Mouse (Mus musculus): ENCODE data around the gene Lypd6b. TPM values are rescaled to one million over a fixed set of nuclear protein-coding genes. Genes with fewer than 3 reads are reported as not detected.
A peak's percentile ranks its signal among the peaks of the same experiment; 100 is the strongest.

Gene Lypd6b
- under 1 TPM in 1 of 2 experiments, not detected in 1; 0.86 TPM for total RNA-seq (2021)
- long read RNA-seq, experiment 1, partial matches to known transcripts: 0 of 1 reads
- long read RNA-seq, experiment 1, other reads (novel, unspliced or antisense): 1 of 1 reads
- long read RNA-seq, experiment 2: 0 reads

DNA sequence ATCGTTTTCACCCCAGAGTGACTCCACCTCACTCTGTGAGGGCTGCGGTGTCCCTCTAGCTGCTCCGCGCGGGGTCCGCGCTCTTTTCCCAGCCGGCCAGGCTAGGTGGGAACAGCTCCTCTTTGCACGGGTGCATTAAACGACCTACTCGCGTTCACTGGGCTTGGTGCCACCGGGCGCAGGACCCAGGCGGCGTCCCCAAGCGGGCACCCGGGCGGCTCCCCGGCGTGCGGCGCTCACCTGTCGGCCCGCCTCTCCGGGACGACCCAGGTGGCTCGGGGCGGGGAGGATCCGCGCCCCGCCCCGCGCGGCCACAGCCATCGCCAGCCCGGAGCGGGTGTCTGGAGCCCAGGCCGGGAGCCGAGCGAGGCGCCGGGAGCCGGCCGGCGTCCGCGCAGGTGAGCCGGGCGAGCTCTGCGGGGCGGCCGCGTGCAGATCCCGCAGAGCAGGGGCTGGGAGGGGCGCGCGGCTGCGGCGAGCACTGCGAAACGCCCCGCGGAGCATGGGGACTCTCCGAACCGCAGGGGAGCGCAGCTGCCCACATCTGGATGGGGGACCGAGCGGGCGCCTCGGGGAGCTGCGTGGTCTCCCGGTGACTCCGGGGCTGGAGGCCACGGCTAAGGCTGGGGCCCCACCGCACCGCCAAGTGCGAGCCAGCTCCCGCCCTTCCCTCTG lies at the start of gene Lypd6b:
Gene Lypd6b (plus strand): TSS at position 313 of the 675 bp plus-strand sequence.
- DNase-seq: peak; percentile 21

DNA sequence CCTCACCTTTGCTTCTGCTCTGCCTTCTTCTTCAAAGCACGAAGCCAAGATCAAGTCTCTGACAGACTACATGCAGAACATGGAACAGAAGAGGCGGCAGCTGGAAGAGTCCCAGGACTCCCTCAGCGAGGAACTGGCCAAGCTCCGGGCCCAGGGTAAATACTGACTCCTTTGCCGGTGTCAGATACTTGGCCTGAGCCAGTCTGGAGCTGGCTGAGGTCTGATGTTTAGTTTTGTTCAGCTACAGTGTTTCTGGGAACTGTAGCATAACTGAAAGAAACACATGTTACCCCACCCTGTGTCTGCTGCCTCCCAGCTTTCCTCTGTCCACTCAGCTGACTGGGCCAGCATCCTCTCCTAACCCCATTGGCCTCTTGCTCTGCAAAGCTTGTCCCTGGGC lies 48.4 kb upstream of the Lypd6b start:
- no peak for DNase-seq

- no peak for DNase-seq
Measured at GRCm38 (mm10) chr2:49741026-49741425, 46.5 kb upstream of the Lypd6b start.

DNA sequence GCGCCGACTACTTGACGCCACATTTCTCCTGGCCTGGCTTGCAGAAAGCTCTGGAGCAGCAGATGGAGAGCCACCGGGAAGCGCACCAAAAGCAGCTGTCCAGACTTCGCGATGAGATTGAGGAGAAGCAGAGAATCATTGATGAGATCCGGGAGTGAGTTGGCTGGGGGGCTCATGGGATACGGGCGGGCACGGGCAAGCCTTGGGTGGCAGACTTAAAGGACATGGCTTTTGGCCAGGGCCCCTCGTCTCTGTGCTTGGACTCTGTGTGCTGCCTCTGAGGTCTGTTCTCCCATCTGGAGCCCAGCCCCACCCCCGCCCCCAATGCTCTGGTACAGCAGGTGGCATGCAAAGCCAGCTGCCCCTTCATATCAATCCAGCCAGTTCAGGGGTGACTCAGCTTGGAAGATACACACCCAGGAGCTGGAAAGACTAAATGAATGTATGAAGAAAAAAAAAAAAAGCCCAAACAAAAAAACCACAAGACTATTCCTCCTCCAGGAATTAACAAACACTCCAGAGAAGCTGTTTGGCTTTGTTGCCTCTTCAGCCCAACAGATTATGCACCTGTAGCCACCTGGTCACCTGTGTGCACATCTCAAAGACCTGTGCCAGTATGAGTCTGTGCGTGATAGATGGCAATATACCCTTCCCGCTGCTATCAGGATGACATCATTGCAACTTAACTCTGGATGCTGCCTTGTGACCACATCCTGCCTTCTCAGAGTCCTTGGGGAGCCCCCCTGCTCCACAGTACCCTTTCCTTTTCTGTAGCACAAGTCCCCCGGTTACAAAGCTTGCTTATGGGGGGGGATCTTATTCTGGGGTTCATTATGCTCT lies 45.4 kb upstream of the Lypd6b start:
- no peak for DNase-seq

DNA sequence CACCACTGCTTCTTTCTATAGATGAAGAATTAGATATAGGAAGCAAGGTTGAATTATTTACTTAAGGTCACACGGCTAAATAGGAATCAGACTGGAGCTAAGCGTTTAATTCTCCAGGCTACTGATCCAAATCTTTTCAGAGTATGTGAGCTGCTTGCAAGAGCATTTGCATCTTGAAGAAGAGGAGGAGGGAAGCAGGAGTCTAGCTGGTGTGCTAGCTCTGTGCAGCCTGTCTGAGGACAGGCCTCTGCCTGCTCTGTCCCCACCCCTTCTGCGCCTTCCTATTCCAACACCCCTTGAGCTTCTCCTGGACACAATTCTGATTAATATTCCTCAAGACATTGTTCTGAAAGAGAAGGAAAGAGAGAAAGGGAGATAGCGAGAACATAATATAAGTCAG lies 44.6 kb upstream of the Lypd6b start:
- no peak for DNase-seq

- no peak for DNase-seq
Measured at GRCm38 (mm10) chr2:49743775-49744174, 43.7 kb upstream of the Lypd6b start.

DNA sequence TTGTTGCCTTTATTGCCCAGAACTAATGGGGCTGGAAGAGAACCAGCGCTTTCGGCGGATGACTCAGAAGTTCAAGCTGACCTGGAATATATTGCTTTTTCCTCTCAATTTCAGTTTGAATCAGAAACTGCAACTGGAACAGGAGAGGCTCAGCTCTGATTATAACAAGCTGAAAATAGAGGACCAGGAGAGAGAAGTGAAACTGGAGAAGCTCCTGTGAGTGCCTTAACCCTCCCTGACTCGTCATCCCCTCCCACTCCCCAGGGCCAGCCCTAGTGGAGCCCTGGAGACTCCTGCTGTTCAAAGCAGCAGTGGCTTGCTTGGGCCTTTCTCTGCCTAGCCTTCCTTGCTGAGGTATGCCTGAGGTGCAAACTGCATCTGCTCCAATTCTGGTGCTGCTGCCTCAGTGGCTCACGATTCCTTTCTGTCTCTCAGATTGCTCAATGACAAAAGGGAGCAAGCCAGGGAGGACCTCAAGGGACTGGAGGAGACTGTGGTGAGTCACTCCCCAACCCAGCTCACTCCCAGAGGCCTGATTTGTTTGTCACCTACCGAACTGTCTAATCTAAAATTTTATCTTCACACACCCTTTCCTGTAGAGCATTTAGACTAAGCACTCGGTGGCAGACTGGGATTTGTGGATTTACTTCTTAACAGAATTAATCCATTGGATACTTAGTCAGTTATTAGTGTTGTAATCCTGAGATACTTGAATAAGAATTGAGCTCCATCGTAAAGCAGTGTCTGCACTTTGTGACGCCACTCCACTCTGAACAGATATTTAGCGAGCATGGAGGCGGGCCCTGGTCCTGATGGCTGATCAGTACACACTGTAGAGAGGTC lies 43.0 kb upstream of the Lypd6b start:
- DNase-seq: peak; percentile 54 to 58

GRCm38 (mm10) chr2:49745094-49745781 lies 42.2 kb upstream of the Lypd6b start:
- no peak for DNase-seq

- DNase-seq: peak; percentile 69 to 70
Measured at GRCm38 (mm10) chr2:49746947-49747346, 40.5 kb upstream of the Lypd6b start.

DNA sequence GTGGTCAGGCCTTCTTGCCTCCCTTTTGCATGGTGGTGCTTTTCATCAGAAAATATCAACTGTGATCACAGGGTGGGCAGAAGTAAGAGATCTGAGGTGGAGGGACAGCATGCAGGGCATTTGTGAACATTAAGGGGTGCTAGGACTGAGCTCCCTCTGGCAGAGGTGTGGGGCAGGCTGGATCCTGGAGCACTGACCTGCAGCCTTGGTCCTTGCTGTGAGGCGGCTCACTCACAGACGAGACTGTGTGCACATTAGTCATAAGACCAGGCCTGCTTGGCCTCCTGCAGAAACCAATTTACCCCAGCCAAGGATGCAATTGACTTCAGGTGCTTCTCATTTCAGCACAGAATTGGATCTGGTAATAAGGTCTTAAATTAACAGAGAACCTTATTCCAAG lies 39.8 kb upstream of the Lypd6b start:
- peak in 1 of 2 experiments; percentile 43 for DNase-seq

DNA sequence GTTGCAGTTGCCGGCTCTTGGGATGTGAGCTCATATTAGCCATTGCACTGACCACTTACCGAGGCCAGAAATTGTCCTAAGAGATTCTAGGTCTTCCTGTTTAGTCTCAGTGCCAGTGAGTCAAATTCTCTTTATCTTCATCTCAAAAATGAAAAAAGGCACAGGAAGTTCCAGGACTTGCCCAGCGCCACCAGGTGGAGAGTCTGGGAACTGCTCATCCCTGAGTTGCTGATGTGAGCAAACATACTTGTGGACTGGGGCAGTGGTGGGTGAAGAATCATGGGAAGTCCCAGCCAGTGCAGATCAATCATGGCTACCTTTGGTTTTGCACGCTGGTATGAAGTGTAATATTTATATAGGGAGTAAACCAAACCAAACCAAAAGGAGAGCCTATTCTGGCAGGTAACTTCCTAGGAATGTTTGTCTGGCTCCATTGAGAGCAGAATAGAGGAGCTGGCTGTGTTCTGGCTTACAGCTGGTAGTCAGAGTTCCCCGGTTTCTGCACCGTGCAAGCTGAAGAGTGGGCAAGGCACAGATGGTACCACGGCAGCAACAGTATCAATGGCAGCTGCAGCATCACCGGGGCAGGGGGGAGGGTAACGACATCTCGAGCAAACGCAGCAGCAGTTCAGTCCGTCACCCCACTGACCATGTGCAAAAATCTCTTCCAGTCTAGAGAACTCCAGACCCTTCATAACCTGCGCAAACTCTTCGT lies 38.7 kb upstream of the Lypd6b start:
- peak in 1 of 2 experiments; percentile 34 for DNase-seq

GRCm38 (mm10) chr2:49749730-49750576 lies 37.5 kb upstream of the Lypd6b start:
- no peak for DNase-seq

DNA sequence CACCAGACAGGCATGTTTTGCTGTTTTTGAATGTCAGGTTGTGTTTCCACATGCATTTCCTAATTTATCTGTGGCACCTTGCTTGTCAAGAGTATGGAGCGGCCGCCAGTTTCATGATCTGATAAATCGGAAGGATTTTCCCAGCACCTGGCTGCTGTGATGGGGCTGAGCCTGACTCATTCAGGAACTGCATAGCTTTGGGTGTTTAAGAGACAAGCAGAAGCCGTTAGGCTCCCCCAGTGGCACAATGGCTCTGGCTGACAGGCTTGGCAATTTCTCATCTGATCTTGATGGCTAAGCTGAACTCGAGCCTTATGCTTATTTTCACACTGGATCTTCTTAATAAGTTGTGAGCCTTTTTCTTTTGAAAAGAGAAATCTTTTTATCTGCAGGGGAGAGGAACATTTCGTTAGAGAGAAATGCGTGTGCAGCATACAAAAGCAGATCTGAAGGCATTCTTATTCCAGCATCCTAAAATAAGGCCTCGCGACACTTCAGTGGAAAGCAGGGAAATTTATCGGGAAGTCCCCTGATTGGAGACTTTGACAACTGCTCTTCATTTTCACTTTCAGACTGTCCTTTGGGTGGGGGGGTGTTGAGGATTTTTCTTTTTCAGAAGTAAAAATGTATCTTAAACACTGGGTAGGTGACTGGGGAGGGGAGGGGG lies 35.8 kb upstream of the Lypd6b start:
- no peak for DNase-seq

- no peak for DNase-seq
Measured at GRCm38 (mm10) chr2:49752211-49752607, 35.3 kb upstream of the Lypd6b start.

- DNase-seq: no peak
Measured at GRCm38 (mm10) chr2:49753062-49753461, 34.4 kb upstream of the Lypd6b start.

- DNase-seq: peak; percentile 34 to 38
Measured at GRCm38 (mm10) chr2:49755054-49755453, 32.4 kb upstream of the Lypd6b start.

DNA sequence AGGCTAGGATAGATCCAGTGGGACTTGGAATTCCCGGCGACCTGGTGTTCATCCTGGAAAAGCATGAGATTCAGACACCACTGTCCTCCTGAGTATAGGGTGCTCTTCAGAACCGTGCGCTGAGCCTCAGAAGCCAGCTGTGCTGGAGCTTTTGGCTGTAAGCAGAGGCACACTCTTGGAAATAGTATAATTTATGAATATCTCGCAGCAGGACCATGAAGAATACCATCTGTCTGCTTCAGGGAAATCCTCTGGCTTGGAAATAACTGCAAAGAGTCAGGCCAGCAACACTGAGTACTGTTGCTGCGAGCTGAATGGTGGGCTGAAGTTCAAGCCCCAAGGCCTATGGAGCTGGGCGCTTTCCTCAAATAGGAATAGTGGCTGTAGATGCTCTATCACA lies 29.9 kb upstream of the Lypd6b start:
- no peak for DNase-seq

DNA sequence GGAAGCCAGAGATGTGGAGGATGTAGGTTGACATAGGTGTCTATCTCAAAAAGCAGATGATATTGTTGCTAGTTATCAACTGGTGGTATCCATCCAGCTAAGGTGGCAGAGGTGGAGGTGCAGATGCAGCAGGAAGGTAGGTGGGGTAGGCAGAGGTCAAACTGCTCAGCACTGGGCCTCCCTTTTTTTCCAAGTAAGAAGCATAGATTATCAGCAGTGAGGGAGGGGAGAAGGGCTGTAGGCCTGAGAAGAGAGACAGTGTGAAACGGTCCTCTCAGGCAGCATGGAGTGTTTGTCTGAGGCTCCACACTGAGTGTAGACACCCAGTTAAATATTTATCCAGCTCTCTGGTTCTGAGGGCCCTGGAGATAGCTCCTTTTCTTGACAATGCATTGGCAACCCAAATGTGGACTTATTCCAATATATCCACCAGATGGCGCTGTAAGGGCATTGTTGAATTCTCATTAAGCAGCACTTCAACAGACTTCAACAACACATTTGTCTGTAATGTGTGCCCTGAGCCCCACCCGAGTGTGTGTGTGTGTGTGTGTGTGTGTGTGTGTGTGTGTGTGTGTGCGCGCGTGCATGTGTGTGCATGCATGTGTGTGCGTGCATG lies 23.0 kb upstream of the Lypd6b start:
- DNase-seq: peak in 1 of 2 experiments; percentile 41

DNA sequence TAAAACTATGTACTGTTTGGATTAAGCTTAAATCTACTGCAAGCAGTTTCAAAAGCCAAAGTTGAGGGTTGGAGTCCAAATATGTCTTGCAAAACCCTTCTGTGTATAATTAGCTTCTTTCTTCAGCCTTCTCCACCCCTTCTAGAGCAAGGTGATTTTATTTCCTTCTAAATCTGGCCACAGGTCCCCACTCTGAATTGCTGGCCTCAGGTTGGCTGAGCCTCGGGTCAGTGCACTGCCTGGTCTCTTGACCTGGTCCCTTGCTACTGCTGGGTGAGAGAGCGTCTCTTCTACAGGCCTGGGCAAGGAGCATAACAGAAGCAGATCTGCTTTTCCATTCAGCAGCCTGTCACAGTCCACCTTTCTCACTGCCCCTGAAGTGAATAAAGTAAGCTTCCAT lies 18.6 kb upstream of the Lypd6b start:
- DNase-seq: no peak

Data from adrenal gland, postnatal 36 days (tissue).